Mouse (Mus musculus): ENCODE data around the gene Rpp30. TPM values are rescaled to one million over a fixed set of nuclear protein-coding genes. Genes with fewer than 3 reads are reported as not detected.
A peak's percentile ranks its signal among the peaks of the same experiment; 100 is the strongest.

The Rpp30 gene
- polyA plus RNA-seq, 1 experiment, result 29.5 TPM

- no peak for TF ChIP-seq POLR2A (IDR thresholded peaks at IDR 0.05; ENCODE audit: low read depth, low read length)
- TF ChIP-seq CTCF (IDR thresholded peaks at IDR 0.05; ENCODE audit: borderline replicate concordance, insufficient read depth, low read length), result no peak
- Histone ChIP-seq H3K27ac (ENCODE audit: insufficient read depth, low read length) (no peak overlapping the region), H3K4me3 (ENCODE audit: insufficient read depth, low read length) (no peak overlapping the region), H3K4me1 (ENCODE audit: control insufficient read depth, insufficient read depth, low read length) (no peaks in the 10 kb centered on the region)
These were observed 14.7 kb downstream of the Rpp30 start for GRCm38 (mm10) chr19:36098265-36098664.

- Histone ChIP-seq H3K4me1 (ENCODE audit: control insufficient read depth, insufficient read depth, low read length) (no peaks in the 10 kb centered on the region), H3K27ac (ENCODE audit: insufficient read depth, low read length) (no peak overlapping the region), H3K4me3 (ENCODE audit: insufficient read depth, low read length) (no peak overlapping the region)
- no peak for TF ChIP-seq CTCF (IDR thresholded peaks at IDR 0.05; ENCODE audit: borderline replicate concordance, insufficient read depth, low read length)
- no peak for TF ChIP-seq POLR2A (IDR thresholded peaks at IDR 0.05; ENCODE audit: low read depth, low read length)
These were observed 15.4 kb downstream of the Rpp30 start for GRCm38 (mm10) chr19:36098916-36099315.

- TF ChIP-seq CTCF (IDR thresholded peaks at IDR 0.05; ENCODE audit: borderline replicate concordance, insufficient read depth, low read length), result no peak
- TF ChIP-seq POLR2A (IDR thresholded peaks at IDR 0.05; ENCODE audit: low read depth, low read length), result no peak
- no peak overlapping the region for H3K4me3 ChIP-seq (ENCODE audit: insufficient read depth, low read length)
- no peaks in the 10 kb centered on the region for H3K4me1 ChIP-seq (ENCODE audit: control insufficient read depth, insufficient read depth, low read length)
- no peak overlapping the region for H3K27ac ChIP-seq (ENCODE audit: insufficient read depth, low read length)
These were observed 20.4 kb downstream of the Rpp30 start for GRCm38 (mm10) chr19:36103909-36104308.

- Histone ChIP-seq H3K4me1 (ENCODE audit: control insufficient read depth, insufficient read depth, low read length) (peaks cover 9% of the 10 kb centered on the region), H3K27ac (ENCODE audit: insufficient read depth, low read length) (peak overlapping the region; percentile 41; the same call in 1 of the 2 replicates), H3K4me3 (ENCODE audit: insufficient read depth, low read length) (no peak overlapping the region)
- TF ChIP-seq CTCF (IDR thresholded peaks at IDR 0.05; ENCODE audit: borderline replicate concordance, insufficient read depth, low read length), result no peak
- no peak for TF ChIP-seq POLR2A (IDR thresholded peaks at IDR 0.05; ENCODE audit: low read depth, low read length)
These were observed 25.9 kb downstream of the Rpp30 start for GRCm38 (mm10) chr19:36109318-36109944.

GRCm38 (mm10) chr19:36110465-36110864 is 26.9 kb downstream of the Rpp30 start:
- Histone ChIP-seq H3K27ac (ENCODE audit: insufficient read depth, low read length) (peak overlapping the region; percentile 62; the same call in 1 of the 2 replicates), H3K4me3 (ENCODE audit: insufficient read depth, low read length) (no peak overlapping the region), H3K4me1 (ENCODE audit: control insufficient read depth, insufficient read depth, low read length) (peaks cover 9% of the 10 kb centered on the region)
- no peak for TF ChIP-seq POLR2A (IDR thresholded peaks at IDR 0.05; ENCODE audit: low read depth, low read length)
- TF ChIP-seq CTCF (IDR thresholded peaks at IDR 0.05; ENCODE audit: borderline replicate concordance, insufficient read depth, low read length), result no peak

- TF ChIP-seq POLR2A (IDR thresholded peaks at IDR 0.05; ENCODE audit: low read depth, low read length) (no peak), CTCF (IDR thresholded peaks at IDR 0.05; ENCODE audit: borderline replicate concordance, insufficient read depth, low read length) (no peak)
- H3K4me1 ChIP-seq (ENCODE audit: control insufficient read depth, insufficient read depth, low read length), result peaks cover 9% of the 10 kb centered on the region
- no peak overlapping the region for H3K4me3 ChIP-seq (ENCODE audit: insufficient read depth, low read length)
- H3K27ac ChIP-seq (ENCODE audit: insufficient read depth, low read length), result peak overlapping the region; percentile 62; the same call in 1 of the 2 replicates
These were observed 27.8 kb downstream of the Rpp30 start for GRCm38 (mm10) chr19:36111054-36111895.

- H3K27ac ChIP-seq (ENCODE audit: insufficient read depth, low read length), result no peak overlapping the region
- H3K4me1 ChIP-seq (ENCODE audit: control insufficient read depth, insufficient read depth, low read length), result peaks cover 9% of the 10 kb centered on the region
- no peak overlapping the region for H3K4me3 ChIP-seq (ENCODE audit: insufficient read depth, low read length)
- TF ChIP-seq CTCF (IDR thresholded peaks at IDR 0.05; ENCODE audit: borderline replicate concordance, insufficient read depth, low read length) (no peak), POLR2A (IDR thresholded peaks at IDR 0.05; ENCODE audit: low read depth, low read length) (no peak)
These were observed 28.5 kb downstream of the Rpp30 start for GRCm38 (mm10) chr19:36112007-36112406.

- no peak for TF ChIP-seq CTCF (IDR thresholded peaks at IDR 0.05; ENCODE audit: borderline replicate concordance, insufficient read depth, low read length)
- TF ChIP-seq POLR2A (IDR thresholded peaks at IDR 0.05; ENCODE audit: low read depth, low read length), result no peak
- peaks cover 13% of the 10 kb centered on the region for H3K4me1 ChIP-seq (ENCODE audit: control insufficient read depth, insufficient read depth, low read length)
- peak overlapping the region; percentile 93 for H3K27ac ChIP-seq (ENCODE audit: insufficient read depth, low read length)
- peak overlapping the region; percentile 12; the same call in 1 of the 2 replicates for H3K4me3 ChIP-seq (ENCODE audit: insufficient read depth, low read length)
These were observed 32.7 kb downstream of the Rpp30 start for GRCm38 (mm10) chr19:36116185-36116584.

- Histone ChIP-seq H3K4me1 (ENCODE audit: control insufficient read depth, insufficient read depth, low read length) (peaks cover 7% of the 10 kb centered on the region; the same call in 1 of the 2 replicates), H3K27ac (ENCODE audit: insufficient read depth, low read length) (peak overlapping the region; percentile 55), H3K4me3 (ENCODE audit: insufficient read depth, low read length) (peak overlapping the region; percentile 40)
- no peak for TF ChIP-seq CTCF (IDR thresholded peaks at IDR 0.05; ENCODE audit: borderline replicate concordance, insufficient read depth, low read length)
- TF ChIP-seq POLR2A (IDR thresholded peaks at IDR 0.05; ENCODE audit: low read depth, low read length), result no peak
These were observed 35.7 kb downstream of the Rpp30 start for GRCm38 (mm10) chr19:36119219-36119618.
